Mouse (Mus musculus): ENCODE measurements around the gene Flvcr1.

DNA sequence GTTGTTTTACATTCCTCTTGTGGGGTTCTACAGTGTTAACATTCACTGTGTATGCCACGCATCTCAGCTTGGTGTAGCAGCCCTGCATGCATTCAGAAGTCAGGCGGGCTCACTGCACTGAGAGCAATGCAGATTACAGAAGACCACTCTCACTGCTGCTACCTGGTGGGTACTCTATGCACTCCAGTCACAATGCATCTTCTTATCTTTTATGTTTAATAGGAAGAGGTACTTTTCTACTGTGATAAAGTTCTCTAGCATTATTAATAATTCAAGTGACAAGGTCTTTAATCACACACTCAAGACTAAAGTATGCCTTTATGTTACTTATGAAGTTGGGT, 29.5 kb upstream of the Flvcr1 start:
- TF ChIP-seq POLR2A (IDR thresholded peaks at IDR 0.05; ENCODE audit: extremely low read depth, insufficient read depth, low read length): no peak
- no peak for TF ChIP-seq CTCF (IDR thresholded peaks at IDR 0.05; ENCODE audit: low read depth, low read length)

Data from liver, adult 2 months (tissue).